Mouse (Mus musculus) heart, embryonic 11.5 days (tissue): ENCODE measurements around the gene Slc38a9. TPM values are rescaled to one million over a fixed set of nuclear protein-coding genes. Genes with fewer than 3 reads are reported as not detected.

Source experiments
- polyA plus RNA-seq: library from polyadenylated mRNA; unstranded; fragments of >200 nt; fragmentation: Nextera tagmentation; extraction: Ambion mirVana; gene quantifications from 2 replicates; pipeline ENCODE4 v1.2.1, GENCODE M21; 2014

Slc38a9 gene
- polyA plus RNA-seq, 1 experiment from 2014 or later, result 16.4 TPM

Other genes with a start within 250 kb of the Slc38a9 start
- 50.0 and 68.2 TPM in 2 replicates for gene Il6st, start 196.7 kb upstream of the Slc38a9 start, polyA plus RNA-seq
- 0.10 TPM in 1 of 2 replicates, not detected in the other for gene Il31ra, start 66.4 kb upstream of the Slc38a9 start, polyA plus RNA-seq
- 1.2 TPM in 2 replicates for gene Ddx4, start 8.3 kb upstream of the Slc38a9 start, polyA plus RNA-seq
- 37.3 and 41.7 TPM in 2 replicates for gene Plpp1, start 140.0 kb downstream of the Slc38a9 start, polyA plus RNA-seq